Mouse (Mus musculus) limb, embryonic 10.5 days (tissue): ENCODE measurements around the gene Nop53. TPM values are rescaled to one million over a fixed set of nuclear protein-coding genes. Genes with fewer than 3 reads are reported as not detected.

Experiments used
- DNase-seq: peaks from one replicate; pipeline ENCODE4 v3.0.0-alpha.2; 2017; ENCODE audit warnings: low spot score
- H3K27ac ChIP-seq: fragments of 300-500 bp; sonication (generic); 2 replicates; pipeline ENCODE4 v1.5.1; 2016; ENCODE audit warnings: mild to moderate bottlenecking
- H3K27me3 ChIP-seq: fragments of 300-500 bp; sonication (generic); 2 replicates; pipeline ENCODE4 v1.6.1; 2016; ENCODE audit warnings: low read depth, mild to moderate bottlenecking; ENCODE audit not compliant: poor library complexity, severe bottlenecking
- H3K36me3 ChIP-seq: fragments of 300-500 bp; sonication (generic); 2 replicates; pipeline ENCODE4 v1.6.1; 2016; ENCODE audit warnings: mild to moderate bottlenecking, moderate library complexity
- H3K4me1 ChIP-seq: fragments of 300-500 bp; sonication (generic); 2 replicates; pipeline ENCODE4 v1.6.1; 2016
- H3K4me3 ChIP-seq: fragments of 300-500 bp; sonication (generic); 2 replicates; pipeline ENCODE4 v1.5.1; 2016; ENCODE audit warnings: mild to moderate bottlenecking, moderate library complexity
- H3K9me3 ChIP-seq: fragments of 300-500 bp; sonication (generic); replicated peaks from 2 replicates; pipeline ENCODE4 v1.6.1; 2016; ENCODE audit warnings: mild to moderate bottlenecking
- WGBS: fragments of 180-500 bp; shearing (Covaris S2); methylation state at CpG from one replicate; pipeline ENCODE4 v1.1.7; 2016; 5-methylcytosine and 5-hydroxymethylcytosine counted together
- polyA plus RNA-seq: library from polyadenylated mRNA; unstranded; fragments of >200 nt; fragmentation: Nextera tagmentation; extraction: Ambion mirVana; gene quantifications from 2 replicates; pipeline ENCODE4 v1.2.1, GENCODE M21; 2016

The Nop53 gene
- polyA plus RNA-seq, 1 experiment from 2014 or later, result 173 TPM

GRCm38 (mm10) chr7:15954436-15954835, 8.6 kb upstream of the Nop53 start:
- no peaks in the 10 kb centered on the region for H3K36me3 ChIP-seq
- H3K27me3 ChIP-seq, result peaks cover 16% of the 10 kb centered on the region
- H3K27ac ChIP-seq, result no peak overlapping the region
- H3K4me1 ChIP-seq, result peaks cover 8% of the 10 kb centered on the region
- WGBS, result 90% methylated on average over 7 of the region's 7 CpGs
- 0 out of 2 replicates have a peak overlapping the region, but pooled peaks have one; percentile 46 for H3K4me3 ChIP-seq
- no peaks in the 10 kb centered on the region for H3K9me3 ChIP-seq
- DNase-seq, result no peak

DNA sequence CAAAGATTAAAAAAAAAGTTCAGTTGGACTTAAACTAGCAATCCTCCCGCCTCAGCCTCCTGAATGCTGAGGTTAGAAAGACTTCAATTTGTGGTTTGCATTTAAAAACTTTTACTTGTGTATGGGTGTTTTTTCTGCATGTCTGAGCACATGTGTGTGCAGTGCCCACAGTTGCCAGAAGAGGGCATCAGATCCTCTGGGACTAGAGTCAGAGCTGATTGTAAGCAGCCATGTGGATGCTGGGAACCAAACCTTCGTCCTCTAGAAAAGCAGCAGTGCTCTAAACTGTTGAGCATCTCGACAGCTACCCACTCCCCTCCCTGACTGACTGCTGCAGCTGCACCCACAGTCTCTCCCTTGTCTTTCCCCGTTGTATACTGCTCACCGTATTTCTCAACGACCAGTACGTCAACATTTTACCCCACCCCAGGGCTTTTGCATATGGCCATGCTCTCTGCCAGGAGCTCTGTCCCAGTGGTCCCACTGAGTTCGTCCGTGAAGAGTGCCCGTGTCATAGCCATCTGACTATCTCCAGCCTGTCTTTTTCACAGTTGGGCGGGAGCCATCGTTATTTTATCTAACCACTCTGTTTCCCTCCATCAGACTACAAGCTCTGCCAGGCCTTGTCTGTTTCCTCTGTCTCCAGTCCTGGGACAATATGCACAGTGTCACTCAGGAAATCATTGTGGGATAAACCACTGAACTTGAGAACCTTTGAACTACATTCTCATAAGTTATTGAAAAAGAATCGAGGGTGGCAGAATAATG, 7.6 kb upstream of the Nop53 start:
- no peak overlapping the region for H3K27ac ChIP-seq
- no peaks in the 10 kb centered on the region for H3K9me3 ChIP-seq
- H3K27me3 ChIP-seq, result peaks cover 16% of the 10 kb centered on the region
- H3K36me3 ChIP-seq, result no peaks in the 10 kb centered on the region
- 93% methylated on average over 13 of the region's 13 CpGs for WGBS
- no peak overlapping the region for H3K4me3 ChIP-seq
- H3K4me1 ChIP-seq, result peaks cover 11% of the 10 kb centered on the region
- DNase-seq, result no peak

DNA sequence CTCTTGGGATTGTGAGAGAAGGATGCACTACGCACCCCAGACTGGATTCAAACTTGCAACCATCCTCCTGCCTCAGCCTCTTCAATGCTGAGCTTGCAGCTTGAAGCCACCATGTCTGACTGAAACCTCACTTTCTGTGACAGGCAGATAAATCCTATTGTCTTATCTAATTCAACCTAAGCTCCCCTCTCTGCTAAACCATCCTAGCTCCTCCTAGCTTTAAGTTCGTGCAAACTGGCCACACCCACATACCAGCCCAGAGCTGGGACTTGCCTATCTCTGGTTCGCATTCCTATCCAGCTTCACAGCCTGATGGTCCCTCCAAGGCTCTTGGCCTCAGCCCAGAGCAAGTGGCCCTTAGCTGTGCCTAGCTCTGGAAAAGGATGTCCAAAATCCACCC, 6.5 kb upstream of the Nop53 start:
- no peak overlapping the region for H3K27ac ChIP-seq
- H3K9me3 ChIP-seq, result no peaks in the 10 kb centered on the region
- no peak overlapping the region for H3K4me3 ChIP-seq
- DNase-seq, result no peak
- peaks cover 16% of the 10 kb centered on the region for H3K27me3 ChIP-seq
- 68% methylated on average over 3 of the region's 3 CpGs for WGBS
- no peaks in the 10 kb centered on the region for H3K36me3 ChIP-seq
- H3K4me1 ChIP-seq, result peaks cover 16% of the 10 kb centered on the region

DNA sequence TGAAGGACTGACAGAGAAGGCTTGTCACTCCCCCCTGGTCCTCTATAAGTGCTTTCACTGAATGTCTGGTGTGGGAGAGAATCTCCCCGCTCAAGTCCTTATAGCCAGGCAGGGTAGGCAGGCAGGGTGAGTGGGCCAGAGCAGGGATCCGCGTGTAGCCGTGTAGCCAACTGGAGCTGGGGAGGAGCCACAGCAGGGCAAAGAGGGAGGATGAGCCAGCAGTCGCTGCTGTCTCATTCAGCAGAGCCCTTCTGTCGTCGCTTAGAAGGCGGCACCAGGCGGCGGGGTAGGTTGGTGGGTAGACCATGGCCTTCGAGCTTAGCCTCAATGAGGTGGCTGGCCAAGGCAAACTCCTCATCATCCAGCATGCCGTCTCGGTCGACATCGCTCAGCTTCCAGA, 4.1 kb upstream of the Nop53 start:
- WGBS, result 84% methylated on average over 15 of the region's 15 CpGs
- Histone ChIP-seq H3K27me3 (peaks cover 5% of the 10 kb centered on the region; the same call in 1 of the 2 replicates), H3K9me3 (no peaks in the 10 kb centered on the region), H3K4me1 (peaks cover 18% of the 10 kb centered on the region), H3K4me3 (no peak overlapping the region), H3K27ac (no peak overlapping the region), H3K36me3 (0 out of 2 replicates have a peak, but pooled peaks cover under 1% of the 10 kb centered on the region)
- no peak for DNase-seq

GRCm38 (mm10) chr7:15949216-15949790, 3.4 kb upstream of the Nop53 start:
- peaks cover 22% of the 10 kb centered on the region for H3K4me1 ChIP-seq
- H3K36me3 ChIP-seq, result peaks cover 7% of the 10 kb centered on the region
- 86% methylated on average over 7 of the region's 7 CpGs for WGBS
- no peak for DNase-seq
- H3K27me3 ChIP-seq, result no peaks in the 10 kb centered on the region; the same call in 1 of the 2 replicates
- no peaks in the 10 kb centered on the region for H3K9me3 ChIP-seq
- H3K27ac ChIP-seq, result no peak overlapping the region
- H3K4me3 ChIP-seq, result no peak overlapping the region

DNA sequence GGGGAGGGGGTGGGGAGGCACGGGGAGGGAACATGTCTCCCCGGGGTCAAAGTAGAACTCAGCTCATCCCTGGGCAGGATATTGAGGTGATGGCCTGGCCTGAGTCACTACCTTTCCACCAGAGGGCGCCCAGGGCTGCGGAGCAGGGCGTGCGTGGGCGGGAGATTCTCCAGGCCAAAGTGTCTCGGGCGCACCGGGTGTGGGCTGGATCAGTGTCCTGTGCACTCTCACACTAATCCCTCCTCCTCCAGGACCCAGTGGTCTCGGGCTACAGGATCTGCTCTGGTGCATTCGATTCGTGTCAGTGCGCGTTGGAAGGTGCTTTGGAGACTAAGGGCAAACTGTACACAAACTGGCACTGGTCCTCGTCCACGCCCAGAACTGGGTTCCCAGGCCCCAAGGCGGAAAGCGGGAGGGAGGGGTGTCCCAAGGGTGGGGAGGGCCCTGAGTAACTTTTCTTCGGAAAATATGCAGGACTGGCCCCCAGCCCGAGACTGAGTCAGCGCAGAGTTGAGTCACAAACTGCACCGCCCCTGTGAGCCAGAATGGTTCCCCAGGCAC, 2.6 kb upstream of the Nop53 start:
- peaks cover 16% of the 10 kb centered on the region for H3K36me3 ChIP-seq
- 5% methylated on average over 23 of the region's 23 CpGs for WGBS
- H3K27ac ChIP-seq, result peak overlapping the region; percentile 74
- no peaks in the 10 kb centered on the region; the same call in 1 of the 2 replicates for H3K27me3 ChIP-seq
- H3K4me1 ChIP-seq, result peaks cover 25% of the 10 kb centered on the region
- H3K4me3 ChIP-seq, result peak overlapping the region; percentile 43
- peak; percentile 84 for DNase-seq
- no peaks in the 10 kb centered on the region for H3K9me3 ChIP-seq

- Histone ChIP-seq H3K9me3 (no peaks in the 10 kb centered on the region), H3K4me1 (peaks cover 25% of the 10 kb centered on the region), H3K4me3 (peak overlapping the region; percentile 43; the same call in 1 of the 2 replicates), H3K27me3 (no peaks in the 10 kb centered on the region; the same call in 1 of the 2 replicates), H3K27ac (no peak overlapping the region), H3K36me3 (peaks cover 23% of the 10 kb centered on the region)
- DNase-seq, result no peak
- WGBS, result 55% methylated on average over 4 of the region's 4 CpGs
These were observed 1.9 kb upstream of the Nop53 start for GRCm38 (mm10) chr7:15947653-15948260.

- 8% methylated on average over 8 of the region's 8 CpGs for WGBS
- Histone ChIP-seq H3K36me3 (peaks cover 48% of the 10 kb centered on the region), H3K4me3 (peak overlapping the region; percentile 77), H3K9me3 (no peaks in the 10 kb centered on the region), H3K27me3 (no peaks in the 10 kb centered on the region; the same call in 1 of the 2 replicates), H3K27ac (peak overlapping the region; percentile 96), H3K4me1 (peaks cover 25% of the 10 kb centered on the region)
- no peak for DNase-seq
These were observed 663 bp downstream of the Nop53 start for GRCm38 (mm10) chr7:15945211-15945610.

GRCm38 (mm10) chr7:15944311-15944710, 1.6 kb downstream of the Nop53 start:
- H3K9me3 ChIP-seq, result no peaks in the 10 kb centered on the region
- peaks cover 25% of the 10 kb centered on the region for H3K4me1 ChIP-seq
- no peak for DNase-seq
- H3K36me3 ChIP-seq, result peaks cover 57% of the 10 kb centered on the region
- no peak overlapping the region for H3K27ac ChIP-seq
- H3K4me3 ChIP-seq, result peak overlapping the region; percentile 77
- WGBS, result 94% methylated on average over 1 of the region's 1 CpGs
- no peaks in the 10 kb centered on the region for H3K27me3 ChIP-seq

DNA sequence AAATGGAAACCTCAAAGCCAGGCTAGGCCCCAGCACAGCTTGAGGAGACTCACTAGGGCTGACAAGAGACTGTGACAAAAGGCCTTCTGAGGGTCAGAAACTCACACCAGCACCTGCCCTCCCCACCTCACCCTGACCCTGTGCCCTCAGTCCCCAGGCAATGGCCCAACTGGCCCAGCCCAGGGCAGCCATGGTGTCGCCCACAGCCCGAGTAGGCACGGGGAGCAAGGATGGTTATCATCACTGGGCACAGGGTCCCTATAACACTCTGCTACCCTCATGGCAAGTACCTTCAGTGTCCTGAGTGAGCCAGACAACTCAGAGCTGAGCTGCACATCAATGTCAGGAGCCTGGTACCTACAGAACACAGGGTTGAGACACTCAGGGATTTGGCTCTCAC, 7.3 kb downstream of the Nop53 start:
- DNase-seq, result no peak
- no peak overlapping the region for H3K27ac ChIP-seq
- no peaks in the 10 kb centered on the region for H3K9me3 ChIP-seq
- peaks cover 1% of the 10 kb centered on the region; the same call in 1 of the 2 replicates for H3K4me1 ChIP-seq
- peaks cover 89% of the 10 kb centered on the region for H3K36me3 ChIP-seq
- H3K4me3 ChIP-seq, result no peak overlapping the region
- H3K27me3 ChIP-seq, result no peaks in the 10 kb centered on the region
- 96% methylated on average over 3 of the region's 3 CpGs for WGBS

- no peaks in the 10 kb centered on the region for H3K27me3 ChIP-seq
- no peak overlapping the region for H3K27ac ChIP-seq
- peaks cover 78% of the 10 kb centered on the region for H3K36me3 ChIP-seq
- H3K4me3 ChIP-seq, result no peak overlapping the region
- 82% methylated on average over 5 of the region's 5 CpGs for WGBS
- DNase-seq, result no peak
- H3K9me3 ChIP-seq, result no peaks in the 10 kb centered on the region
- peaks cover 5% of the 10 kb centered on the region; the same call in 1 of the 2 replicates for H3K4me1 ChIP-seq
These were observed 8.4 kb downstream of the Nop53 start for GRCm38 (mm10) chr7:15937491-15937890.

DNA sequence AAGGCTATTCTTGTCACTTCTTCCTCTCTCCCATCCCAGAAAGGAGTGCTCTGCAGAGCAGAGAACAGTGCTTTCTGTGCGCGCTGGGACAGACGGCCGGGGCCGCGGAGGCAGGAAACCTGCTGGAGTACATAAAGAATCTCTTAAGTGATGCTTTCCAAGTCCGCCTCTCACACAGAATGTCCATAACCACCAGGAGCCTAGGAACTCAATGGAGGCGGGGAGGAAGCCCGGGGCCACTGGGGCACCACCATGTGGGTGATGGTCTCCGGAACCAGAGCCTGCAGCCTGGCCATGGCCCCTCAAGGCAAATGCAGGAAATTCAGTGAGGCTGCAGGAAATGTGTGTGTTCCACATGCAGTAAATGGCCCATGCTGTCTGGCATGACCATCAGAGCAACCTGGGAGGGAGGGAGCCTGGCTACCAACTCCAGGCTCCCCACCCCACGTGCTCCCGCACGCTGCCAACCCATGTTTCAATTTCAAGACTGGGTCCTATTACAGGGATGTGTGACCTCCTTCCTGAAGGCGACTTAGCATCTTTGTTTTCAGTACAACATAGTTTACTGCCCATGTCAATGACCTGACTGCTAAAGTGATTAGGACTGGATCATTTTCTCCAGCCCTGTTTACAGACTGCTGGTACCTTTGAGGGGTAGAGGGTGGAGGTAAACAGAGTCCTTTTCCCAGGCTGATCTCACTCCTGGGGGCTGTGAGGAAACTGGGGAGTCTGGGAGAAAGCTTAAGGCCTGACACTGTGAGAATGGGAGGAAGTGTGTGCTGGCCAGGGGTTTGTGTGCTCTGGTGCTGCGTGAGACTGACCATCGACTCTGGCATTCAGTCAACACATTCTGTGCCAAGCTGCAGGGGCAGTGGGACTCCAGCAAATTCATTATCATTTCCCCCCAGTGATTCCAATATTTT, 12.2 kb downstream of the Nop53 start:
- peak overlapping the region; percentile 42; the same call in 1 of the 2 replicates for H3K27ac ChIP-seq
- no peaks in the 10 kb centered on the region for H3K27me3 ChIP-seq
- WGBS, result 53% methylated on average over 16 of the region's 16 CpGs
- H3K36me3 ChIP-seq, result peaks cover 40% of the 10 kb centered on the region
- DNase-seq, result no peak
- H3K9me3 ChIP-seq, result no peaks in the 10 kb centered on the region
- H3K4me3 ChIP-seq, result no peak overlapping the region
- peaks cover 5% of the 10 kb centered on the region; the same call in 1 of the 2 replicates for H3K4me1 ChIP-seq
